Mouse (Mus musculus) cerebellum, adult 2 months (tissue): Measurements from ENCODE around the gene Ppm1h.

Experiments used
- CTCF ChIP-seq: fragments of 200-500 bp; IDR thresholded peaks from 2 replicates; pipeline ENCODE4 v1.5.1; 2011; ENCODE audit warnings: low read depth, mild to moderate bottlenecking, control low read depth, low read length, moderate library complexity, borderline replicate concordance; ENCODE audit not compliant: insufficient read depth
- POLR2A ChIP-seq: fragments of 200-500 bp; IDR thresholded peaks from 2 replicates; pipeline ENCODE4 v1.6.1; 2011; ENCODE audit warnings: low read length, control low read depth, borderline replicate concordance; ENCODE audit not compliant: insufficient read depth

DNA sequence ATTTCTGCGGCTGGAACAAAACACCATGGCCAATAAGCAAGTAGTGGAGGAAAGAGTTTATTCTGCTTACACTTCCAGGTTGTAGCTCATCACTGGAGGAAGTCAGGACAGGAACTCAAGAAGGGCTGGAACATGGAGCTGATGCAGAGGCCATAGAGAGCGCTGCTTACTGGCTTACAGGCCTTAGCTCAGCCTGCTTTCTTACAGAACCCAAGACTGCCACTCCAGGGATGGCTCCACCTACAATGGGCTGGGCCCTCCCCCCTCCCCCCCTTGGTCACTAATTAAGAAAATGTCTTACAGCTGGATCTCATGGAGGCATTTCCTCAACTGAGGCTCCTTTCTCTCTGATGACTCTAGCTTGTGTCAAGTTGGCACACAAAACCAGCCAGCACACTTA is 7.3 kb upstream of the Ppm1h start:
- TF ChIP-seq CTCF (no peak), POLR2A (no peak)
